Mouse (Mus musculus) kidney, embryonic 14.5 days (tissue): ENCODE results near the gene Teddm2. TPM values are rescaled to one million over a fixed set of nuclear protein-coding genes. Genes with fewer than 3 reads are reported as not detected.

Experiments used
- ATAC-seq: fragments of 200-750 bp; cut with Nextera tagmentation; 2 replicates; pipeline ENCODE4 v1.8.0; 2017; ENCODE audit warnings: moderate number of reproducible peaks, mild to moderate bottlenecking, moderate TSS enrichment, moderate library complexity; ENCODE audit not compliant: low FRiP score, low TSS enrichment
- H3K27ac ChIP-seq: fragments of 300-500 bp; sonication (generic); 2 replicates; pipeline ENCODE4 v1.5.1; 2014; ENCODE audit warnings: low read depth, mild to moderate bottlenecking, low read length, moderate library complexity, mixed read lengths
- H3K27me3 ChIP-seq: fragments of 300-500 bp; sonication (generic); 2 replicates; pipeline ENCODE4 v1.6.1; 2014; ENCODE audit warnings: mild to moderate bottlenecking, low read length; ENCODE audit not compliant: control insufficient read depth, insufficient read depth
- H3K36me3 ChIP-seq: fragments of 300-500 bp; sonication (generic); 2 replicates; pipeline ENCODE4 v1.6.1; 2014; ENCODE audit warnings: low read length, mixed read lengths; ENCODE audit not compliant: control insufficient read depth, insufficient read depth
- H3K4me1 ChIP-seq: fragments of 300-500 bp; sonication (generic); 2 replicates; pipeline ENCODE4 v1.6.1; 2014; ENCODE audit warnings: low read length, mixed read lengths; ENCODE audit not compliant: control insufficient read depth, insufficient read depth
- H3K4me2 ChIP-seq: fragments of 300-500 bp; sonication (generic); replicated peaks from 2 replicates; pipeline ENCODE4 v1.6.1; 2014; ENCODE audit warnings: low read depth, mild to moderate bottlenecking, low read length
- H3K4me3 ChIP-seq: fragments of 300-500 bp; sonication (generic); 2 replicates; pipeline ENCODE4 v1.5.1; 2014; ENCODE audit warnings: mild to moderate bottlenecking, low read length
- H3K9ac ChIP-seq: fragments of 300-500 bp; sonication (generic); 2 replicates; pipeline ENCODE4 v1.6.1; 2014; ENCODE audit warnings: low read depth, mild to moderate bottlenecking, low read length, moderate library complexity
- H3K9me3 ChIP-seq: fragments of 300-500 bp; sonication (generic); 2 replicates; pipeline ENCODE4 v1.6.1; 2016; ENCODE audit warnings: low read length; ENCODE audit not compliant: control insufficient read depth
- WGBS: fragments of 180-500 bp; shearing (Covaris S2); extraction: QIAGEN DNeasy Blood & Tissue Kit; methylation state at CpG from one replicate; pipeline ENCODE4 v1.1.7; 2014; 5-methylcytosine and 5-hydroxymethylcytosine counted together
- polyA plus RNA-seq: library from polyadenylated mRNA; unstranded; fragments of >200 nt; fragmentation: Nextera tagmentation; extraction: Ambion mirVana; gene quantifications from 2 replicates; pipeline ENCODE4 v1.2.1, GENCODE M21; 2014

The Teddm2 gene
- polyA plus RNA-seq, 1 experiment from 2014 or later = 0.38 TPM

- Histone ChIP-seq H3K4me1 (no peaks in the 10 kb centered on the region), H3K4me2 (no peak overlapping the region), H3K9ac (no peak overlapping the region), H3K36me3 (no peaks in the 10 kb centered on the region), H3K27me3 (no peaks in the 10 kb centered on the region), H3K4me3 (no peak overlapping the region), H3K9me3 (no peaks in the 10 kb centered on the region), H3K27ac (no peak overlapping the region)
- no peak for ATAC-seq
- 81% methylated on average over 6 of the region's 6 CpGs for WGBS
Measured at GRCm38 (mm10) chr1:153924395-153925385, 24.7 kb upstream of the Teddm2 start.

- WGBS = 31% methylated on average over 5 of the region's 5 CpGs
- Histone ChIP-seq H3K4me2 (no peak overlapping the region), H3K27me3 (no peaks in the 10 kb centered on the region), H3K36me3 (no peaks in the 10 kb centered on the region), H3K4me1 (no peaks in the 10 kb centered on the region), H3K27ac (no peak overlapping the region), H3K9me3 (no peaks in the 10 kb centered on the region), H3K4me3 (no peak overlapping the region), H3K9ac (no peak overlapping the region)
- no peak for ATAC-seq
Measured at GRCm38 (mm10) chr1:153922571-153923021, 22.6 kb upstream of the Teddm2 start.

- Histone ChIP-seq H3K4me1 (no peaks in the 10 kb centered on the region), H3K36me3 (no peaks in the 10 kb centered on the region), H3K27me3 (no peaks in the 10 kb centered on the region), H3K9ac (no peak overlapping the region), H3K27ac (no peak overlapping the region), H3K9me3 (no peaks in the 10 kb centered on the region), H3K4me3 (no peak overlapping the region), H3K4me2 (no peak overlapping the region)
- ATAC-seq = no peak
- WGBS = 93% methylated on average over 3 of the region's 3 CpGs
Measured at GRCm38 (mm10) chr1:153921642-153922041, 21.6 kb upstream of the Teddm2 start.

- no peaks in the 10 kb centered on the region for H3K36me3 ChIP-seq
- no peaks in the 10 kb centered on the region for H3K4me1 ChIP-seq
- H3K4me3 ChIP-seq = no peak overlapping the region
- no peak overlapping the region for H3K27ac ChIP-seq
- H3K9me3 ChIP-seq = 0 out of 2 replicates have a peak, but pooled peaks cover 3% of the 10 kb centered on the region
- no peak for ATAC-seq
- no peak overlapping the region for H3K9ac ChIP-seq
- H3K27me3 ChIP-seq = no peaks in the 10 kb centered on the region
- H3K4me2 ChIP-seq = no peak overlapping the region
- WGBS = 89% methylated on average over 3 of the region's 3 CpGs
Measured at GRCm38 (mm10) chr1:153918521-153919206, 18.6 kb upstream of the Teddm2 start.

- 0 out of 2 replicates have a peak, but pooled peaks cover 3% of the 10 kb centered on the region for H3K9me3 ChIP-seq
- H3K4me2 ChIP-seq = no peak overlapping the region
- H3K27me3 ChIP-seq = no peaks in the 10 kb centered on the region
- no peaks in the 10 kb centered on the region for H3K4me1 ChIP-seq
- no peak overlapping the region for H3K9ac ChIP-seq
- no peak for ATAC-seq
- H3K4me3 ChIP-seq = no peak overlapping the region
- WGBS = 88% methylated on average over 3 of the region's 3 CpGs
- H3K36me3 ChIP-seq = peaks cover 9% of the 10 kb centered on the region; the same call in 1 of the 2 replicates
- H3K27ac ChIP-seq = no peak overlapping the region
Measured at GRCm38 (mm10) chr1:153913869-153914268, 13.8 kb upstream of the Teddm2 start.

GRCm38 (mm10) chr1:153911276-153911795 is 11.3 kb upstream of the Teddm2 start:
- no peak overlapping the region for H3K4me2 ChIP-seq
- no peak for ATAC-seq
- H3K9me3 ChIP-seq = 0 out of 2 replicates have a peak, but pooled peaks cover 3% of the 10 kb centered on the region
- H3K4me1 ChIP-seq = no peaks in the 10 kb centered on the region
- H3K36me3 ChIP-seq = peaks cover 34% of the 10 kb centered on the region
- no peak overlapping the region; the same call in 1 of the 2 replicates for H3K27ac ChIP-seq
- H3K4me3 ChIP-seq = no peak overlapping the region
- 91% methylated on average over 6 of the region's 6 CpGs for WGBS
- no peak overlapping the region for H3K9ac ChIP-seq
- H3K27me3 ChIP-seq = no peaks in the 10 kb centered on the region

GRCm38 (mm10) chr1:153910423-153910822 is 10.4 kb upstream of the Teddm2 start:
- H3K4me1 ChIP-seq = no peaks in the 10 kb centered on the region
- peaks cover 43% of the 10 kb centered on the region for H3K36me3 ChIP-seq
- H3K9me3 ChIP-seq = 0 out of 2 replicates have a peak, but pooled peaks cover 3% of the 10 kb centered on the region
- no peak overlapping the region for H3K4me3 ChIP-seq
- WGBS = 88% methylated on average over 5 of the region's 5 CpGs
- ATAC-seq = no peak
- H3K9ac ChIP-seq = no peak overlapping the region
- no peak overlapping the region for H3K4me2 ChIP-seq
- H3K27me3 ChIP-seq = no peaks in the 10 kb centered on the region
- no peak overlapping the region for H3K27ac ChIP-seq

- no peak for ATAC-seq
Measured at GRCm38 (mm10) chr1:153909963-153910291, 9.9 kb upstream of the Teddm2 start.

More at GRCm38 (mm10) chr1:153909963-153910291, 9.9 kb upstream of the Teddm2 start:
- Histone ChIP-seq H3K4me3 (no peak overlapping the region), H3K9me3 (0 out of 2 replicates have a peak, but pooled peaks cover 3% of the 10 kb centered on the region), H3K36me3 (peaks cover 48% of the 10 kb centered on the region), H3K27ac (no peak overlapping the region), H3K9ac (no peak overlapping the region), H3K4me1 (no peaks in the 10 kb centered on the region), H3K27me3 (no peaks in the 10 kb centered on the region), H3K4me2 (no peak overlapping the region)
- 76% methylated on average over 9 of the region's 9 CpGs for WGBS
